Mouse (Mus musculus) hindlimb bud, embryonic 11.5 days (tissue): ENCODE results near the gene Ccdc141.

Experiments used
- DNase-seq: peaks from one replicate; pipeline ENCODE4 v3.0.0-alpha.2; 2012; ENCODE audit warnings: low read depth, low spot score; ENCODE audit errors: extremely low spot score

Ccdc141 gene

DNA sequence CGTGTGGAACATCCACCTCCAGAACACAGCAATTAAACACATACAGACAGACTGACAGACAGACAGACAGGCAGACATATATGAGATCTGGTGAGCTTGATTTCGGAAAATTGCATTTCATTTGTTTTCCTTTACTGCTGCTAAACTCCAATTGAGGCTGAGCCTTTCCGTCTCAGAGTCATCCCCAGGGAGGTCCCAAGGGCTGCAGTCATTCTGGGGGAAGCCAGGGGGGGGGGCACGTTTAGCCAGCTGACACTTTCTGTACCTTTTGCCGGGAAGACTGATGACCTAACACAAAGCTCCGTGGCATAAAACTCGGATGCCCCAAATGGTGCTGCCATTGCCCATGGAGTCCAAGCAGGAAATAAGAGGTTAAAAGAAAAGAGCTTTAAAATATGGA, 5.0 kb upstream of the Ccdc141 start:
- DNase-seq, result no peak

DNA sequence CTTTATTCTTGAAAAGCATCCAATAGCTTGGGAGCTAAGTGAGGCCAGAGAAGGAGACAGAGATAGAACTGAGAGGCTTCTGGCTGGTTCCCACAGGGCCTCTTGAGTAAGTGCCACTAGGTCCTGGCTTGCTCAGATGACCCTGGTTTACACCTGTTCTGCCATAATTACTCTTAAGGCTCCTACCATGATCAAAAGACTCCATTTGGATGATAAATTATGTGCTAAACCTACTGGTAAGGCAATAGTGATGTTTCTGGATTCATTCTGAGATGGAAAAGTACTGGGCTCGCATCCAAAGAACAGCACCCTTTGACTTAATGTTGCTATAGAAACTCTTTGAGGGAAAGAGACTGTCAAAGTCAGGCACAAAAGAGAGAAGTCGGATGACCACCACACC, 3.9 kb upstream of the Ccdc141 start:
- DNase-seq, result no peak

DNA sequence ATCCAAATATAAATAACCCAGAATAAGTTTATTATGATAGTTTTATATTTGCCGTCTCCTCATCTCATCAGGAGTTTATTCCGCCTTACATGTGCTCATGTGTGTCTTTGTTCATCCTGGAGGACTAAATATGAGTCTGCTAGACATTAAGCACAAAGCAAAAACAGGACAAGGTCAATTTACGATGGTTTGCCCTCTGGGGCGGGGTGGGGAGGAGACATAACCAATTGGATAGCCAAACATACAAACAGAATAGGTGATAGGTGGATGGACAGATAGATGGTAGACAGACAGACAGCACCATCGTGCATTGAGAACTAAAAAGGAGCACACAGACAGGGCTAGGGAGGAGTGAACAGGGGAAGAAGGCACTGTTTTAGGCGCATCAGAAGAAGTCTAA, 3.4 kb upstream of the Ccdc141 start:
- no peak for DNase-seq

DNA sequence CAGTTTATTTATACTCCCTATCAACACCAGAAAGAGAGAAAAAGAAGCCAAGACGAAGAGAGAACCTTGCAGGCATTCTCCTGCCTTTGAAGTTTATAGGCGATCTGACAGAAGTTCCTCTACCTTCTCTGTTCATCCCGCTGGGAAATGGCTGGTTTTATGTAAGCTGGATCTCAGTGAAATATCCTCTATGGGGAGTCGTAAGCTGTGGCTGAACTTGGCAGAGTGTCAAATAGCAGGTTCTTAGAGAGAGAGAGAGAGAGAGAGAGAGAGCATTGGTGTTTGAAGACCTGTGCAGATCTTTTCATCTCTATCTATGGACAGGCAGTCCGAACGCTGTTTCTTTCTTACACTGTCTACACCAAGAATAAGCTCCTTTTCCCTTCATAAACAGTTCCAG, 2.9 kb upstream of the Ccdc141 start:
- DNase-seq, result no peak

DNA sequence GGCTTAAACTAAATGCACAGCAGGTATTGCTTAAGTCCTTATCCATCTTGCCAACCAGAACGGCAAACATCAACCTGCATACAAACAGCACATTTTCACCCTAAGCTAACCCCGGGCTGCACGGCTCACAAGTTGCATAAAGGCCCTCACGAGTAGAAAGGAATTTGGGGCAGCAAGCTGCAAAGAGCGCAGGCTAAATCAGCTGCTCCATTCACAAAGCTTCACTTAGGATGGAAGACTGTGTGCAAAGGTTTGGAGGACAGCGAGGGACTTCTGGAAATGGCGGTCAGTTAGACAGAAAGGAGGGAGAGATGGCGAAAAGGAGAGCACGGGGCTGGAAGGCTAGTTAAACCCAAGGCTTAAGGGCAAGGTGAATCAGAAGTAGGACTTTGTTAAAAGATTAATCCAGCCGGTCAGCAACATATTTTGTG, 1.8 kb upstream of the Ccdc141 start:
- no peak for DNase-seq

DNA sequence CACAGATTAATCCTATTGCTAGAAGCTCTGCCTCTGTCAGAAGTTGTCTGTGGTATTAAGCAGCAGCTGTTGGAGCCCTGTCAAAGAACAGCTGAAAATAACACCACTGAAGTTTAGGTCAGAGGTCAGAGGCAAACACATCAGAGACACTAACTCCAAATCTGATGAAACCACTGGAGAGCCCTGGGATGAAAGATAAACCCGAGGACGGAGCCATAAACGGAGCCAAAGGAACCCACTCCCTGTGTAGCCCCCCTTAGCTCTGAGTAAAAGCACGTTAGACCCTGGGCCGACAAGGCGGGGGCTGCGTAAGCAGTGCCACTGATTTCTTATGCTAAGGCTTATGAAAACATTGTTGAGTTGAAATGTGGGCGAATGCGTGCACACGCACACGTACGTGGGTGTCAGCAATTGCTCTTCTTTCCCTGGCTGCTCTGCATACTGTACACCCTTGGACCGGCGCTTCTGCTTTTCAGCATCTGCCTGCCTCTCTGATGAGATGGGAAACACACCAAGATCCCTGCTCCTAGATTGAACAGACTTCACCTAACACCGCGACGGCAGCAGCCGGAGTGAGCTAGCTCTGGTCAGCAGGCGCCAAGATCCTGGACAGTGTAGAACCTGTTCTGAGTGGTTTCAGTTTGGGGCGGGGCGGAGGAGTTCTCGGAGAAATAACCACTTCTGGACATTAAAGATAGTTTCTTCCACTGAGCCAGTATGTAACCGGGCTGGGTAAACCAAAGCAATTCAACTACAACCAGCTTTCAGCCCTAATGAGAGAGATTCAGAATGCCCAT, 1.2 kb upstream of the Ccdc141 start:
- no peak for DNase-seq

DNA sequence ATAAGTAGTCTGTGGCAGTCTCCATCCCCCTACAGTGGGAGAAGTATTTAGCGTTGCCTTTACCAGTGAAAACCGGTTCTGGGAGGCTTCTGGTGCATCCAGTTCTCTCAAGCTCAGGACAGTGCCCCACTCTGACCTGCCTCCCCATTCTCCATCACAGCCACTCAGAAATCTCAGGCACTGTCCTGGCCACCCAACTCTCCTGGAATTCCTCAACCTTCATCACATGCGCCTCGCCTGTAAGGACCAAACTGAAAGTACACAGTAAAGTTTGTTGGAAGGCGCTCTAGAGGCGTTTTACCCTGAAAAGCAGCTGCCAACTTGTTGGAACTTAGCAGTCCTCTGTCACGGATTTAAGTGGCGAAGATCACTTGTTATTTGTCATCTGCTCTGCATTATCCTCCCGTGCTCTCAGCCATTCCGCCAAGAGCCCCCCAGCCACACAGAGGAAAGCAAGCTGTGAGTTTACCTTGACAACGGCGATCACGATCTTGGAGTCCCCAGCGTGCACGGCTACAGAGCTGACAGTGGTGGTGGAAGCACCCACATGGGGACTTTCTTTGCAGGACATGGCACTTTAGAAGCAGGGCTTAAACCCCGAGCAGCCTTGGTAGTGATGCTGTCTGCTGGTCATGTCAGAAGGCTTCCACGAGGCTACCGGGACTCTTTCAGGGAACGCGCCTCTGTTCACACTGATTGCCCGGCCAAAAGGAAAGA, 362 bp downstream of the Ccdc141 start:
- DNase-seq, result no peak

DNA sequence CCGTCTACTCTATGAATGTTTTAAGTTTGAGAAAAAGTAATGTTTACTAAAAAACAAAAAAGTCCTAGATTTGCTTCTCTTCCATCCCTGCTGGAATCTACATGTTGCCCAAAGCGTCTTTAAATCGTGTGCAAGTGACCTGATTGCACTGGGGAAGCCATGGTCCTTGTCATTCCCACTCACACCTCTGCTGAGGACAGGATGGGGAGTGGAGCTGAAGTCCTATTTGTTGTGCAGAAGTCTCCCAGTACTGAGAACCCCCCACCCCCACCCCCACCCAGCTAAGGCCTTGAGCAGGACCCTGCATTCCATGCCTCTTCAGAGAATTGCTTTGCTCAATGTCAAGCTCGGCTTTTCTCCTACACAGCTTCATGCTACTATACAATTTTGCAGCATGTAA, 1.2 kb downstream of the Ccdc141 start:
- no peak for DNase-seq

DNA sequence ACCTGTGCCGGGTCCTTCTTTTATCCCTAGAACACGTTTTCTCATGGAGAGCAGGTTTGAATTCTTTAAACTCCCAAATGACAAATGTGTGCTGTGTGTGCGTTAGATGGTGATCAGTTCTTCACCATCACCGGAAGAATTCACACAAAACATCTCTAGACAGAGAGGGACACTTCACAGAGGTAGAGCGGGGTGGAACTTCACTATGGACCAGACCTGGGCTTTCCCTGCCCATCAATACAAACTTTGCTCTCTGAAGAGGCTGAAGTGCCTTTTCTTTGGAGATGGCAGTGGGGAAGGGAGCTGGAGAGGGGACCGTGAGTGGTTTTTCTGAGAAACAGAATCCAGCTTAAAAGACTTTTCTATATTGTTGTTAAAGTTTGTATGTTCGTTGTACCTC, 1.7 kb downstream of the Ccdc141 start:
- no peak for DNase-seq

DNA sequence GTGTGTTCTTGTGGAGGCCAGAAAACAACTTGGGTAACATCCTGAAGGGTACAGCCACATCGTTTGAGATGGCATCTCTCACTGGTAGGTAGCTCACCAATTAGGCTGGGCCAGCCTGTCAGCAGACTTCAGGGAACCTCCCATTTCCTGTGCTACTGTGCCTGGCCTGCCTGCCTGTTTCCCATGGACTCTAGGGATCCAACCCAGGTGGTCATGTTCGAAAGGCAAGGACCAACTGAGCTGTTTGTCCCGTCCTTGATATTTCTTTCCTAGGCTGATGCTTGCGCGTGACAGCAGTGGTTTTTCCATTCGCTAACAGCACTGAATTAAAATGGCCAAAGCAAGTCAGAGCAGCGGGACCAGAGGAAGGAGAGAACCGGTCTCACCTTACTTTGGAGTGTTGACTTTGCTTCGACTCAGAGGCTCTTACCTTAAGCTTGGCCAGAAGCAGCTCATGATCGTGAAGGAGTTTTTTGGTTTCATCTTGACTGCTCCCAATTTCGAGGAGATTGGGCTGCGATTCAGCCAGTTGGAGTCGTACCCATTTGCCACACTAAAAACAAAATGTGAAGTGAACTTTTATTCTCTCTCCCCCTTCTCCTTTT, 2.3 kb downstream of the Ccdc141 start:
- DNase-seq, result no peak

DNA sequence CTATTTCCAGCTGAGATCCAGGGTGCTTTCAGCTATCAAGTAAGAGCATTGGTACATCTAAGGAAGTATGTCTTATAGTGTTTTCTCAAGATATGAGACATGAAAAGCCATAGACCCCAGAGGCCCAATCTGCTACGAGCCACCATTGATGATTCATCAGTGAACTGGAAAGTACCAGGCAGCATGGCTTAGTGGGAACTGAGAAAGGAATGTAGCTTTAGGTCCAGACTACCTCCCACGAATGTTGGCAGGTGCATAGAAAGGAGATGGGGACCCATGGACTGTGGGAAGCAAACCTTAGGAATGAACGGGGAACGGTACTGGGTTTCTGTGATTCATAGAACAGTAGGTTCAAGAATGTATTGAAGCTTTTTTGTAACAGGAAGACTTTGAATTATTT, 4.1 kb downstream of the Ccdc141 start:
- no peak for DNase-seq

DNA sequence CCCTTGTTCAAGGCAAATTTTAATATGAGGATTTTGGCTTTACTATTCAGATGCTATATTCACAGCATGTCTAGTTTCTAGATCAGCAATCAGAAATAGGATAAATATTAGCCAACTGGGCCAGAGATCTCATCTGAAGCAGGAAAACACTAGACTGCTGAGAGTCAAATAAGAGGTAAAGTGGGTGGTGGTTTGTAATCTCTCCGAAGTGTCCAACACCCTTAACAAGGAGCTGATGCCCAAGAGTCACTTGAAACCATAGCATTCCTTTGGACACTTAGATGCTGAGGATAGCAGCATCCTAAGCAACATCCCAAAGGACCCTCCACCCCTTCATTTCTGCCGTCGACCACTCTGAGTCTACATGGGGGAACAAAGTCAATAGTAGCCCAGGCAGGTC, 5.8 kb downstream of the Ccdc141 start:
- no peak for DNase-seq

DNA sequence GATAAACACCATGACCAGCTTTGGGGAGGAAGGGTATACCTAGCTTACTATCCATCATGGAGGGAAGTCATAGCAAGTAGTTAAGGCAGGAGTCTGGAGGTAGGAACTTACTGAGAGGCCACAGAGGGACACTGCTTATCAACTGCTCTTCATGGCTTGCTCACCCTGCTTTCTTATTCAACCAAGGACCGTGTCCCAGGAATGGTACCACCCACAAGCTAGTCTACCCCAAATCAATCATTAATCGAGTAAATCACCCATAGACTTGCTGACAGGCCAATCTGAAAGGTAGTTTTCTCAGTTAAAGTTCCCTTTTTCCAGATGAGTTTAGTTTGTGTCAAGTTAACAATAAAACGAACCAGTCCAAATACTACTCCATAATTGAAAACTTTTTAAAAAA, 7.1 kb downstream of the Ccdc141 start:
- DNase-seq, result no peak

DNA sequence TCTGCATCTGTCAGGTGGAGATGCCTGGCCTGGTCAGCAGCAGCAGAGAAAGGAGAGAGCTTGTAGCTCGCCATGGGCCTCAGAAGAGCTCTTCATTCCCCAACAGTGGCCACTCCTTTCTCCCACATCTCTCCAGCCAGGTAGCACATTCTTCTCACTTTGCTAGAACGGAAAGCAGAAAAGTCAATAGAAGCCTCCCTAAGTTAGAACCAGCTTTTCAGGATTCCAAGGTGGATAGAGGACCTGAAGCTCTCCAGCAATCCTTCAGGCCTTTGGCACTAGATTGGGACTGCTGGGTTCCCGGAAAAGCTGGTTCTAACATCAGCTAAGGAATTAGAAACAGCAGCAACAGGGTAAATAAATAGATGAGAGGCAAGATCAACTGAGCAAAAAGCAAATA, 8.3 kb downstream of the Ccdc141 start:
- no peak for DNase-seq

DNA sequence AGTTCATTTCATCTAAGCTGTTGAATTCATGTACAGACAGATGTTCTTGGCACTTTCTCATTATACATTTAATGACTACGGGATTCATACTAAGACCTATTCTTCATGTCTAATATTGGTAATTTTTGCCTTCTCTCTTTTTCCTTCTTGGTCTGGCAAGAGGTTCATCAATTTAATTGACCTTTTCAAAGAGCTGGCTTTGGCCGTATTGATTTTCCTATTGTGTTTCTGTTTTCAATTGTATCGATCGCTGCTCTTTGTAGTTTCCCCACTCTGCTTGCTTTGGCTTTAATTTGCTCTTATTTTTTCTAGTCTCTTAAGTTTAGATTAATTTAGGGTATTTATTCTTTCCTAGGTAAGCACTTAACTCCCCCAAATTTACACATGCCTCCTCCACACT, 12.9 kb downstream of the Ccdc141 start:
- no peak for DNase-seq

DNA sequence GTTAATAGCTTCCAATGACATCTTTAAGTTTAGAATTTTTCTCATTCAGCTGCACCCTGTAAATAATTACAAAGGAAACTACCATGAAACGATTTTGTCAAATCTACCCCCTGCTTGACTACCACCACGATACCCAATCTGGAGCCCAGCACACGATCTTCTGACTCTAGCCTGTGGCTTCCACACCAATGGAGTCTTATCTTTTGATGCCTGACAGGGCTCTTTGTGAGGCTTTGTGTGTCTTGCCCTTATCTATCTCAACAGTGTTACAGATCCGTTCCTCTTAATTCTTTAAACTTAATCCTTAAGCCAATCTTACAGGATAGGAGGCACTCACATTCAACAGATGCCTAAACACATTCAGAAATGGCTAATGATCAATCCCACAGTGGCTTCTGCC, 16.4 kb downstream of the Ccdc141 start:
- DNase-seq, result no peak

DNA sequence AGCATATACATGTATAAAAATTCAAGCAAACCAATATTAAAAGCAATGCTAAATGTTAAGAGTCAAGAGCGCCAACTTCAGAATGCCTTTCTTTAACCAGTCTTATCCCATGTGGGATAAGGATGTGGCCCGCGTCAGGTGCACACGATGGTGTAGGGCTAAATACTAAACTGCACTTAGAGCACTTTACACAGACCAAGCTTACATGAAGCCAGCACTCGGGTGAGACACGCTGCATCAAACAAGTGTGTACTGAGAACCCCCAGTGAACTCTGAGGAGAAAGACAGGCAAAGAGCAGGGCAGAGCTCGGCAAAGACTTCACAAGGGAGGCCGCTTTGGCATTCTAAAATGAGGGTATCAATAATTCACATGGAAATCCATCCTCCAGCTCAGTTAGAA, 19.2 kb downstream of the Ccdc141 start:
- DNase-seq, result no peak

DNA sequence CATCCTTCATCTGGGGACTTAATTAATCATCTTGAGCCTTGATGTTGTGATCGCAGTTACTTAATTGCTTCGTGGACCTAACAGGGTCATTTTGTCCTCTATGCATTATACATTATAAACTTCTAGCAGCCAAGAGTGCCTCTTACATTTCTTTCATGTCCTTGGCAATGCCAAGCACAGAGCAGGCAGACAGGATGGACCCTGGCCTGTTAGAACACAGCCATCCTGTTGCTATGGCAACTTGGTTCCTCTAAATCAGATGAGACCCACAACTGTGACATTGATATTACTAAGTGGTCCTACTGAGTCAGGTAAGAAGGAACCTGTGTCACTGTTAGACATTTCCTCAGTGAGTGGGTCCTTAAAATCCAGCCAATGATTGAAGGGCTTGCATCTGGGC, 20.9 kb downstream of the Ccdc141 start:
- no peak for DNase-seq

DNA sequence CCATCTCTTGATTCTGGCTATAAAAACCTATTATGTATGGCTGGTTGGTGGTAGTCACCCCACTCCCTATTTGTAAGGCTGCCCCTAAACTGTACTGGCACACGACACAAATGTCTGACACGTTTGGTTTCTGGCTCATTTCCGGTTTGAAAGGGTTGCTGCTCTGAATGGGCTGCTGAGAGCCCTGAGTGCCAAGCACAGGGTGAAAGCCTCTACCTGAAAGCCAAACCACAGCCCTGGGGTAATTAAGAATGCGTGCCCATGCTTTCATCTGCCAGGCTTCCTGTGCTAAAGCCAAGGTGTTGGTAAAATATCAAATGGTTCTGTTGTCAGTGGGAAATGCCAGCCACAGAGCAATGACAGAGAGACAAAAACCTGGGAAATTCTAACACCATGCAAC, 22.2 kb downstream of the Ccdc141 start:
- no peak for DNase-seq

DNA sequence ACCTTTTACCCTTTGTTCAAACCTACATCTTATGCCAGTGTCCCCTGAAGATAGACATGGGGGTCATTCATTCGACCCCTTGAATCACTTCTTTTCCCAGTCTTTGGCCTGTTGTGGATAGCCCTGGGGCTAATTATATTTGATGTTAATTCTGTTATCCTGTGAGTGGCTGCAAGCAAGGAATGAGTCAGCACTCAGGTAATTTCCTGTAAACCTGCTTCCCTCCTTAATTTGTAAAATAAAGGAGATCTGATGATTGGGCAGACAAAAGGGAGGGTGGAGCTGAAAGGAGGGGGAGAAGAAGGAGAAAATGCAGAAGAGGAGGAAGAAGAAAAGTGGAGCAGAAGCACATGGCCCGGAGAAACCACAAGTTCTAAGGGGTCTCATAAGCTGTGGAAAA, 23.5 kb downstream of the Ccdc141 start:
- DNase-seq, result no peak

DNA sequence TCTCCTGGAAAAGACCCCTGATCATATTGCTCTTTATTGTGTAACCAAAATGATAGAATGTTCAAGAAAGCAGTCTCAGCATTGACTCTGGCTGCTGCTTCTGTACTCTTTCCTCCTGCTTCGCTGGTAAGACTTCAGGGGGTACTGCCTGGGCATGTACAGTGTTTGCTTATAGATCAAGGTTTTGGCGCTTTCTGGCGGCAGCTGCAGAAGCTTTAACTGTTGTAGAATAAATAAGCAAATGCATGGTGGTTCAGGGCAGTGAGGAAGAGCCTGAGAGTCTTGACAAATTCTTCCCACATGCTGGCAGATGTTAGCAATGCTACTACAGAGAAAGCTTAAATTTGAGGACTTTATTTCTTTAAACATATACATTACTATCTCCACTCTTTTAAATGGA, 24.1 kb downstream of the Ccdc141 start:
- DNase-seq, result no peak

DNA sequence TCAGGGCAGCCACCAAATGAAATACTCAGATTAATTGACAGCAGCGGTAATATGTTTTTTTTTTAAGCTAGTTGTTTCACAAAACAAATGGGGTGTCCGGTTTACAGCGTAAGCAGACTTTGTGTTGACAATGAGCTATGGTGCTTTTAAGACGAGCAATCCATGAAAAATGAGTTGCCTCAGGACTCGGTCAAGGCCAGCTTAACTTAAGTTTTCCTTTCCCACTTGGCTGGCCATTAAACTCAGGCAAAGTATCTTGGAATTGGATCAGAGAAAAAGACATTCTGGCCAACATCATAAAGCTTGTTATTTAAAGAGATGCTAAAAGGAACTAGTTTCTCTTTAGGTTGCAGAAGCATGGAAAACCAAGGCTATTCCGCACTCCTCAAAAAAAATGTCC, 26.9 kb downstream of the Ccdc141 start:
- DNase-seq, result no peak
